Mouse (Mus musculus) embryonic facial prominence, embryonic 11.5 days (tissue): ENCODE measurements around the gene Mocs3. TPM values are rescaled to one million over a fixed set of nuclear protein-coding genes. Genes with fewer than 3 reads are reported as not detected.

Experiments
- polyA plus RNA-seq: library from polyadenylated mRNA; unstranded; fragments of >200 nt; fragmentation: Nextera tagmentation; extraction: Ambion mirVana; gene quantifications from 2 replicates; pipeline ENCODE4 v1.2.1, GENCODE M21; 2014

The Mocs3 gene
- polyA plus RNA-seq, 1 experiment from 2014 or later = 7.6 TPM

Other genes starting within 250 kb of the Mocs3 start
- 0.69 and 0.77 TPM in 2 replicates for gene Ripor3, start 220.0 kb upstream of the Mocs3 start, polyA plus RNA-seq
- 4.8 and 5.1 TPM in 2 replicates for gene Pard6b, start 149.6 kb upstream of the Mocs3 start, polyA plus RNA-seq
- 3.3 and 10.1 TPM in 2 replicates for gene Adnp, start 23.5 kb upstream of the Mocs3 start, polyA plus RNA-seq
- 27.1 and 27.2 TPM in 2 replicates for gene Gm20716, start 258 bp upstream of the Mocs3 start, polyA plus RNA-seq
- gene Dpm1, start within 50 bp of the Mocs3 start, polyA plus RNA-seq = 69.2 and 78.5 TPM in 2 replicates
- 0.50 and 0.92 TPM in 2 replicates for gene Kcng1, start 51.1 kb downstream of the Mocs3 start, polyA plus RNA-seq